8 mouse cellular contexts compared by ENCODE assay signal in the genomic region with DNA sequence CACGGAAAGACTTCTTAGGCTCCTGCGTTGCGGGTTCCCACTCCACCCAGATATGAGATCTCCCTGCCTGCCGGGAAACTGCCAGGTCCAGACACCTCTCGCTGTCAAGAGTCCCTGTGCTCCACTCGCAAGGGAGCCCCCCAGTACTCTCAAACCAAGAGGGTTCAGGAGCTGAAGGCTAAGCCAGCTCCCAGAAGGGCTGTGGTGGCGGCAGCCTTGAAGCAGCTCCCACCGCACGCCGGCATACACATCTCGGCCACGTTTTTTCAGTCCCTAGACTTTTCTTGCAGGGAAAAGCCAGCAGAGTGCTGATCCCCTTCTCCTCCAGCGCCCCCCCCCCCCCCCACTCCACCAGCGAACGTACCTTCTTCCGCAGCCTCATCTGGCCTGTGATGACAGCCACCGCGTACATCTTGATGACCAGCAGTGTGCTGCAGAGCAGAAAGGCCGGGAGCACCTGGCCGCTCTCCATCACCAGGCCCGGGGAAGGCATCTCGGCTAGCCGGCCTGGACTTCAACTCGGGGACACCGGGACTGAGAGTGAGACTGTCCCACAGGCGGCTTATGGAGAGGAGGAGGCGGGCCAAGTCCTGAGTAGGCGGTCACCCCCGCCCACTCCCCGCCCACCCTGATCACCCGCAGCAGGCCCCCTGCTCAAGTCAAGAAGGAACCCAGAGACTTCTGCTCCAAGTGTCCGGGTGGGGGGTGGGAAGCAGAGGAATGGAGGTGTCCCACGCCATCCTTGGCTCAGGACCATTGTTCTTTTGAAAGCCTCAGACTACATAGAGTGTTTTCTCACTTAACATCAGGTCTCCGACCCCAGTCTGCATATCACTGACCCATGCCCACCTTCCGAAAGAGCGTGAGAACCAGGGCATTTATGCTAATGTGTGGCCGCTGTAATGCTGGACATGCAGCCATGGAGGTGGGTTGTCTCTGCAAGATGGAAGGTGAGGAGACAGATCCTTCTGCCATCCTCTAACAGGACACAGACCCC. TPM values are rescaled to one million over a fixed set of nuclear protein-coding genes. Genes with fewer than 3 reads are reported as not detected.
DNase-seq lines count a peak whose midpoint lies in the region; ATAC-seq and TF ChIP-seq lines count a peak whose summit lies in the region.

No protein-coding gene starts in this region.

- peaks cover 15% of the 10 kb centered on the region for H3K27me3 ChIP-seq in heart, embryonic 10.5 days (ENCODE audit: insufficient read depth, poor library complexity, severe bottlenecking)
- peaks cover 20% of the 10 kb centered on the region for H3K27me3 ChIP-seq in liver, embryonic 11.5 days (replicated peaks; ENCODE audit: control insufficient read depth, insufficient read depth, low read length)
- peaks cover 9% of the 10 kb centered on the region for H3K27me3 ChIP-seq in small intestine, adult 2 months (ENCODE audit: control insufficient read depth, insufficient read depth, low read length)

- intact Hi-C loops in left cerebral cortex, postnatal 14 days (cut with DNase I), result no loop called here

- H3K27ac ChIP-seq in heart, embryonic 10.5 days, result peak overlapping the region; percentile 67
- H3K27ac ChIP-seq in cortical plate, adult 2 months (ENCODE audit: insufficient read depth, low read length), result no peak overlapping the region
- no peak overlapping the region for H3K27ac ChIP-seq in liver, embryonic 11.5 days (ENCODE audit: low read depth, low read length)
- no peak overlapping the region for H3K27ac ChIP-seq in small intestine, adult 2 months (ENCODE audit: insufficient read depth, low read depth, low read length)

- TF ChIP-seq POLR2A in cortical plate, adult 2 months (IDR thresholded peaks at IDR 0.05; ENCODE audit: extremely low read depth, insufficient read depth, low read length), result peak; percentile 25; the same call in 1 of the 2 replicates
- no peak for TF ChIP-seq POLR2A in small intestine, adult 2 months (IDR thresholded peaks at IDR 0.05; ENCODE audit: low read depth, low read length)

- peak overlapping the region; percentile 59 for H3K4me3 ChIP-seq in heart, embryonic 10.5 days
- H3K4me3 ChIP-seq in cortical plate, adult 2 months (ENCODE audit: insufficient read depth, low read length), result peak overlapping the region; percentile 21
- peak overlapping the region; percentile 31 for H3K4me3 ChIP-seq in liver, embryonic 11.5 days (ENCODE audit: low read depth, low read length)
- H3K4me3 ChIP-seq in small intestine, adult 2 months (ENCODE audit: low read depth, low read length), result peak overlapping the region; percentile 55

- ATAC-seq in liver, embryonic 11.5 days (replicated peaks; ENCODE audit: low FRiP score), result no peak

- peaks cover 51% of the 10 kb centered on the region for H3K4me1 ChIP-seq in heart, embryonic 10.5 days
- H3K4me1 ChIP-seq in cortical plate, adult 2 months (ENCODE audit: control insufficient read depth, insufficient read depth, low read length), result no peaks in the 10 kb centered on the region
- H3K4me1 ChIP-seq in liver, embryonic 11.5 days (replicated peaks; ENCODE audit: control insufficient read depth, insufficient read depth, low read length), result peaks cover 8% of the 10 kb centered on the region
- H3K4me1 ChIP-seq in small intestine, adult 2 months (ENCODE audit: control insufficient read depth, insufficient read depth, insufficient read length, low read length), result no peaks in the 10 kb centered on the region

- 7% methylated on average over 36 of the region's 37 CpGs for WGBS in heart, embryonic 10.5 days
- 17% methylated on average over 34 of the region's 37 CpGs for WGBS in liver, embryonic 11.5 days
- 23% methylated on average over 36 of the region's 37 CpGs for WGBS in small intestine, adult 2 months

- TF ChIP-seq CTCF in cortical plate, adult 2 months (IDR thresholded peaks at IDR 0.05; ENCODE audit: extremely low read depth, insufficient read depth, low read length), result no peak
- no peak for TF ChIP-seq CTCF in small intestine, adult 2 months (IDR thresholded peaks at IDR 0.05; ENCODE audit: extremely low read depth, insufficient read length, insufficient replicate concordance, low read depth, low read length)

- no peaks in the 10 kb centered on the region for H3K9me3 ChIP-seq in heart, embryonic 10.5 days
- H3K9me3 ChIP-seq in liver, embryonic 11.5 days (ENCODE audit: control insufficient read depth, low read length), result no peaks in the 10 kb centered on the region

- H3K9ac ChIP-seq in liver, embryonic 11.5 days (ENCODE audit: low read depth, low read length), result no peak overlapping the region; the same call in 1 of the 2 replicates

- peak overlapping the region; percentile 62 for H3K4me2 ChIP-seq in liver, embryonic 11.5 days

- DNase-seq in heart, embryonic 10.5 days (ENCODE audit: low spot score), result no peak
- DNase-seq in heart, adult 9 months (ENCODE audit: low spot score in 2 of 2), result no peak
- peak; percentile 30 for DNase-seq in heart, postnatal 4 days
- DNase-seq in liver, embryonic 11.5 days (ENCODE audit: low spot score), result no peak
- no peak for DNase-seq in left cerebral cortex, postnatal 14 days (ENCODE audit: low spot score in 2 of 2)
- DNase-seq in adrenal gland, postnatal 25 days, result no peak

- H3K36me3 ChIP-seq in heart, embryonic 10.5 days, result no peaks in the 10 kb centered on the region
- no peaks in the 10 kb centered on the region; the same call in 1 of the 2 replicates for H3K36me3 ChIP-seq in liver, embryonic 11.5 days (ENCODE audit: control insufficient read depth, insufficient read depth, low read length)
- H3K36me3 ChIP-seq in small intestine, adult 2 months (ENCODE audit: control insufficient read depth, insufficient read depth, low read length), result no peaks in the 10 kb centered on the region

RNA-seq across cellular contexts. Expression of gene Ptges, which starts 26.6 kb away (rescaled TPM):
- 4.2 and 6.1 TPM in 2 replicates for polyA plus RNA-seq in heart, embryonic 10.5 days (2016; fragmentation: Nextera tagmentation; extraction: Ambion mirVana)
- polyA plus RNA-seq in cortical plate, adult 2 months (2012; rRNA removed), result 6.3 and 7.2 TPM in 2 replicates
- 1 to 10 TPM; 2.1 to 3.5 TPM for total RNA-seq in heart, postnatal 4 days (2021)
- polyA plus RNA-seq in liver, embryonic 11.5 days (2014; fragmentation: Nextera tagmentation; extraction: Ambion mirVana), result 0.92 and 0.97 TPM in 2 replicates
- 5.9 and 10.9 TPM in 2 replicates for polyA plus RNA-seq in small intestine, adult 2 months (2012; rRNA removed)
- total RNA-seq in left cerebral cortex, postnatal 14 days (2021), result 1 to 10 TPM; 3.8 to 4.9 TPM
- 15.8 and 16.7 TPM in 2 replicates for total RNA-seq in adrenal gland, postnatal 25 days (2021)

RNA-seq across cellular contexts. Expression of gene Tor1b, which starts 49.7 kb away (rescaled TPM):
- polyA plus RNA-seq in heart, embryonic 10.5 days (2016; fragmentation: Nextera tagmentation; extraction: Ambion mirVana), result 24.6 and 25.4 TPM in 2 replicates
- 35.9 and 39.1 TPM in 2 replicates for polyA plus RNA-seq in cortical plate, adult 2 months (2012; rRNA removed)
- 10 to 100 TPM; 35.3 to 35.7 TPM for total RNA-seq in heart, postnatal 4 days (2021)
- 27.2 and 31.6 TPM in 2 replicates for polyA plus RNA-seq in liver, embryonic 11.5 days (2014; fragmentation: Nextera tagmentation; extraction: Ambion mirVana)
- polyA plus RNA-seq in small intestine, adult 2 months (2012; rRNA removed), result 8.0 and 8.2 TPM in 2 replicates
- total RNA-seq in left cerebral cortex, postnatal 14 days (2021), result 10 to 100 TPM; 31.6 to 34.6 TPM
- 53.5 and 59.8 TPM in 2 replicates for total RNA-seq in adrenal gland, postnatal 25 days (2021)
